Mouse (Mus musculus) lung, embryonic 16.5 days (tissue): ENCODE measurements at regions not wholly inside any gene's neighbourhood (a gene's known extent, or its start where the extent isn't known, plus 50 kb on each side); places are given as distances from the start of the nearest gene placed in this dataset.

Experiments
- ATAC-seq: fragments of 200-750 bp; cut with Nextera tagmentation; 2 replicates; pipeline ENCODE4 v1.8.0; 2017; ENCODE audit warnings: low read depth, mild to moderate bottlenecking, moderate library complexity
- H3K27ac ChIP-seq: fragments of 300-500 bp; sonication (generic); 2 replicates; pipeline ENCODE4 v1.5.1; 2014; ENCODE audit warnings: mild to moderate bottlenecking, control low read depth, low read length
- H3K27me3 ChIP-seq: fragments of 300-500 bp; sonication (generic); 2 replicates; pipeline ENCODE4 v1.6.1; 2014; ENCODE audit warnings: low read depth, low read length, mixed read lengths; ENCODE audit not compliant: control insufficient read depth, insufficient read depth
- H3K36me3 ChIP-seq: fragments of 300-500 bp; sonication (generic); 2 replicates; pipeline ENCODE4 v1.6.1; 2014; ENCODE audit warnings: low read length; ENCODE audit not compliant: control insufficient read depth, insufficient read depth
- H3K4me1 ChIP-seq: fragments of 300-500 bp; sonication (generic); replicated peaks from 2 replicates; pipeline ENCODE4 v1.6.1; 2014; ENCODE audit warnings: low read length, mixed read lengths; ENCODE audit not compliant: control insufficient read depth, insufficient read depth
- H3K4me2 ChIP-seq: fragments of 300-500 bp; sonication (generic); 2 replicates; pipeline ENCODE4 v1.6.1; 2014; ENCODE audit warnings: low read depth, low read length, control low read depth
- H3K4me3 ChIP-seq: fragments of 300-500 bp; sonication (generic); 2 replicates; pipeline ENCODE4 v1.5.1; 2014; ENCODE audit warnings: mild to moderate bottlenecking, low read length, control low read depth
- H3K9ac ChIP-seq: fragments of 300-500 bp; sonication (generic); 2 replicates; pipeline ENCODE4 v1.6.1; 2014; ENCODE audit warnings: low read length, control low read depth
- H3K9me3 ChIP-seq: fragments of 300-500 bp; sonication (generic); 2 replicates; pipeline ENCODE4 v1.6.1; 2016; ENCODE audit warnings: low read length; ENCODE audit not compliant: control insufficient read depth
- WGBS: fragments of 180-500 bp; shearing (Covaris S2); extraction: QIAGEN DNeasy Blood & Tissue Kit; methylation state at CpG from one replicate; pipeline ENCODE4 v1.1.7; 2014; 5-methylcytosine and 5-hydroxymethylcytosine counted together

DNA sequence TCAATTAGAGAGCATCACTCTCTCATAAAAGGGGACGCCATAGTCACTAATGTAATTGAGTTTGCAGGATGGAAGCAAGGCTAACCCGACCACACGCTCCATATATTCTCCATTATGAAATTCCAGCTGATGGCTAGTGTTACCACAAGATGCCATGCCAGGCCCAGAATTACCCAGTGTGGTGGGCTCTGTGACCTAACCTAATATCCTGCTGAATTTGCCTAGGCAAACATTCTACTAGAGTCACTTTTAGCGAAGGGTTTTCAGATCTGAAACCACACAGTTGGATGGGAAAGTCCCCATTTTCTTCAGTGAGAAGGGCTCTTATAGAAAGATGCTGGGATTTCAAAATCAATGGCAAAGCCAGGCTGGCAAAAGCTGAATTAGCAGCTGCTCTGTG, 177.8 kb upstream of the Klf3 start:
- H3K27me3 ChIP-seq = no peaks in the 10 kb centered on the region
- peaks cover 13% of the 10 kb centered on the region for H3K4me1 ChIP-seq
- no peaks in the 10 kb centered on the region for H3K9me3 ChIP-seq
- H3K27ac ChIP-seq = no peak overlapping the region
- no peak overlapping the region for H3K9ac ChIP-seq
- 72% methylated on average over 4 of the region's 4 CpGs for WGBS
- no peak overlapping the region for H3K4me3 ChIP-seq
- H3K4me2 ChIP-seq = no peak overlapping the region
- ATAC-seq = no peak
- H3K36me3 ChIP-seq = no peaks in the 10 kb centered on the region

GRCm38 (mm10) chr5:64625841-64626298, 177.3 kb upstream of the Klf3 start:
- 46% methylated on average over 6 of the region's 6 CpGs for WGBS
- H3K27me3 ChIP-seq = no peaks in the 10 kb centered on the region
- H3K9me3 ChIP-seq = no peaks in the 10 kb centered on the region
- H3K4me3 ChIP-seq = no peak overlapping the region
- peak; percentile 40; the same call in 1 of the 2 replicates for ATAC-seq
- peak overlapping the region; percentile 69 for H3K27ac ChIP-seq
- H3K4me2 ChIP-seq = peak overlapping the region; percentile 33; the same call in 1 of the 2 replicates
- H3K4me1 ChIP-seq = peaks cover 13% of the 10 kb centered on the region
- no peak overlapping the region for H3K9ac ChIP-seq
- H3K36me3 ChIP-seq = no peaks in the 10 kb centered on the region

- Histone ChIP-seq H3K36me3 (no peaks in the 10 kb centered on the region), H3K4me3 (no peak overlapping the region), H3K27me3 (no peaks in the 10 kb centered on the region), H3K27ac (peak overlapping the region; percentile 69), H3K9ac (no peak overlapping the region), H3K4me2 (peak overlapping the region; percentile 33; the same call in 1 of the 2 replicates), H3K9me3 (no peaks in the 10 kb centered on the region), H3K4me1 (peaks cover 13% of the 10 kb centered on the region)
- peak; percentile 88 for ATAC-seq
- WGBS = 33% methylated on average over 8 of the region's 9 CpGs
Measured at GRCm38 (mm10) chr5:64626351-64626750, 176.8 kb upstream of the Klf3 start.

GRCm38 (mm10) chr5:64630582-64630981, 172.6 kb upstream of the Klf3 start:
- Histone ChIP-seq H3K4me2 (no peak overlapping the region), H3K4me1 (peaks cover 7% of the 10 kb centered on the region), H3K4me3 (no peak overlapping the region), H3K9ac (no peak overlapping the region), H3K9me3 (no peaks in the 10 kb centered on the region), H3K27me3 (no peaks in the 10 kb centered on the region), H3K36me3 (no peaks in the 10 kb centered on the region), H3K27ac (no peak overlapping the region)
- 83% methylated on average over 2 of the region's 2 CpGs for WGBS
- no peak for ATAC-seq

DNA sequence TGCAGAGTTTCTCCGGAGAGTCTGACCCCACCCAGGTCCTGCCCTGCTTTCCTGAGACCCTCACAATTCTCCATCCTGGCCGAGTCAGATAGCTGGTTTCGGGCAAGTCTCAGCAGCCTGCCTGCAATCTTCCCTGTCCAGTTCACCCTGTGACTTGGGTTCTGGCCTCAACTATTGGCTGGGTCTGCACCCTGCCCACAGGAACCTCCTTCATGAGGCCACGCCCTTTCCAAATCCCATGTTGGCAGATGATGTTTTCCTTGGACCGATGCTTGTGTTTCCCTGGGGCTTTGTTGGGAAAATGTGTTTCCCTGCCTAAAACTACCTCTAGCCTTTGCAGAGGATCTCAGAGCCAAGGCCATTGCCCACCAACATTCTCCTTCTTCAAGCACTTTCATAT, 171.0 kb upstream of the Klf3 start:
- ATAC-seq = no peak

DNA sequence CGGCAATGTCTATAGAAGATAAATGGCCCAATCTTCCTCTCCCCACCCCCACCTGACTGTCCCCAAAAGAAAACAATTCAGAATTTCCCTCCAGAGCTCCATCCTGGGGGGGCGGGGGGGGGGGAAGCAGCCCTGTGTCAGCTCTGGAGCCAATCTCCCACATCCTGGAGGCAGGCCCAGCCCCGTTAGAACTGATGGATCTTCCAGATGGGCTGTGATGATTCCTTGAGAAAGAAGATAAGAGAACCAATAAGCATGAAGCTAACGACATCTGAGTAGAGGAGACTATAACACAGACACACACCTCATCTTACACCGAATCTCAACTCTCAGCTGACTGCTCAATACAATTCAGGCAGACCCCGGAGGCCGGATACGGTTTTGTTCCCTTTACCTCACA, 169.2 kb upstream of the Klf3 start:
- no peaks in the 10 kb centered on the region for H3K27me3 ChIP-seq
- H3K9me3 ChIP-seq = no peaks in the 10 kb centered on the region
- H3K36me3 ChIP-seq = no peaks in the 10 kb centered on the region
- no peak overlapping the region for H3K4me2 ChIP-seq
- WGBS = 63% methylated on average over 8 of the region's 8 CpGs
- no peak for ATAC-seq
- no peak overlapping the region for H3K27ac ChIP-seq
- no peak overlapping the region for H3K9ac ChIP-seq
- H3K4me1 ChIP-seq = no peaks in the 10 kb centered on the region
- H3K4me3 ChIP-seq = no peak overlapping the region

More for the DNA sequence above, 171.0 kb upstream of the Klf3 start:
- H3K4me1 ChIP-seq = no peaks in the 10 kb centered on the region; the same call in 1 of the 2 replicates
- no peak overlapping the region for H3K4me2 ChIP-seq
- no peaks in the 10 kb centered on the region for H3K9me3 ChIP-seq
- 82% methylated on average over 5 of the region's 5 CpGs for WGBS
- no peak overlapping the region for H3K9ac ChIP-seq
- no peak overlapping the region for H3K4me3 ChIP-seq
- no peaks in the 10 kb centered on the region for H3K36me3 ChIP-seq
- no peaks in the 10 kb centered on the region for H3K27me3 ChIP-seq
- no peak overlapping the region for H3K27ac ChIP-seq

GRCm38 (mm10) chr5:64634721-64635120, 168.5 kb upstream of the Klf3 start:
- Histone ChIP-seq H3K9ac (no peak overlapping the region), H3K9me3 (no peaks in the 10 kb centered on the region), H3K27ac (no peak overlapping the region), H3K36me3 (no peaks in the 10 kb centered on the region), H3K4me3 (no peak overlapping the region), H3K27me3 (no peaks in the 10 kb centered on the region), H3K4me1 (no peaks in the 10 kb centered on the region), H3K4me2 (no peak overlapping the region)
- no peak for ATAC-seq
- WGBS = 58% methylated on average over 4 of the region's 4 CpGs

DNA sequence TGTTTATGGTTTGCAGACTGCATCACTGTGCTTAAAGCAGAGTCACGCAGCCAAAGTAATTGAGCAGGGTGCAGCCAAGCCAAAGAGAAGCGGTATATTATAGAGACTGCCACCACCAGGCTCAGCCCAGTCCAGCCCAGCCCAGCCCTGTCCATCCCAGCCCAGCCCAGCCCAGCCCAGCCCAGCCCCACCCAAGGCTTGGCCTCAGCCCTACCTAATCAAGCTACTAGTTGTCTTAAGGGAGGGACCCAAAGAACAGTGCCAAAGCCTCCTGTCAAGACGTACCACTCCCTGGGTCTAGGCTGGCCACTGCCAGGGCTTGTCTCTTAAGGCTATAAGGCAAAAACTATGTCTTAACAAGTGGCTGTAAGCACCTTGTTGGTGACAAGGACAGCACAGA, 166.9 kb upstream of the Klf3 start:
- no peak overlapping the region for H3K4me3 ChIP-seq
- no peaks in the 10 kb centered on the region for H3K36me3 ChIP-seq
- H3K4me1 ChIP-seq = no peaks in the 10 kb centered on the region
- no peak overlapping the region for H3K4me2 ChIP-seq
- H3K9ac ChIP-seq = no peak overlapping the region
- no peaks in the 10 kb centered on the region for H3K9me3 ChIP-seq
- WGBS = 83% methylated on average over 3 of the region's 3 CpGs
- no peak for ATAC-seq
- H3K27ac ChIP-seq = no peak overlapping the region
- no peaks in the 10 kb centered on the region for H3K27me3 ChIP-seq

DNA sequence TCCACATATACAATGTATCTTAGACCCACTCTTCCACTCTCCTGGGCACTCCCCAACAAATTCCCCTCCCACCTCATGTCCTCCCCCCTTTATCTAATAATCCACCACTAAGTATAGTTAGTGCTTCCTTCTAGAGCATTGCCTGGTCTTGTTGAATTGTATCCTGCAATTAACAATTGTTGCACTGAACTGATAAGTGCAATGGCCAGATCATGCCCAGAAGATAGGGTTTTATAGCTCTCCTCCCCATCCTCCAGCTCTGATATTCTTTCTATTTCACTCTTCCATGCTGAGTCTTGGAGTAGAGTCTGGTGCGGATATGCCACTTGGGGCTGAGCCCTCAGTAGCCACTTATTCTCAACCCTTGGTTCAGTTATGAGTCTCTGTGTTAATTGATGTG, 159.6 kb upstream of the Klf3 start:
- no peak overlapping the region for H3K27ac ChIP-seq
- WGBS = 97% methylated on average over 1 of the region's 1 CpGs
- H3K4me1 ChIP-seq = peaks cover 12% of the 10 kb centered on the region
- H3K4me2 ChIP-seq = no peak overlapping the region
- H3K9me3 ChIP-seq = no peaks in the 10 kb centered on the region
- no peaks in the 10 kb centered on the region for H3K36me3 ChIP-seq
- no peak for ATAC-seq
- no peak overlapping the region for H3K9ac ChIP-seq
- H3K27me3 ChIP-seq = no peaks in the 10 kb centered on the region
- no peak overlapping the region for H3K4me3 ChIP-seq
